ENCODE assay signal across 8 mouse cellular contexts in the genomic region with DNA sequence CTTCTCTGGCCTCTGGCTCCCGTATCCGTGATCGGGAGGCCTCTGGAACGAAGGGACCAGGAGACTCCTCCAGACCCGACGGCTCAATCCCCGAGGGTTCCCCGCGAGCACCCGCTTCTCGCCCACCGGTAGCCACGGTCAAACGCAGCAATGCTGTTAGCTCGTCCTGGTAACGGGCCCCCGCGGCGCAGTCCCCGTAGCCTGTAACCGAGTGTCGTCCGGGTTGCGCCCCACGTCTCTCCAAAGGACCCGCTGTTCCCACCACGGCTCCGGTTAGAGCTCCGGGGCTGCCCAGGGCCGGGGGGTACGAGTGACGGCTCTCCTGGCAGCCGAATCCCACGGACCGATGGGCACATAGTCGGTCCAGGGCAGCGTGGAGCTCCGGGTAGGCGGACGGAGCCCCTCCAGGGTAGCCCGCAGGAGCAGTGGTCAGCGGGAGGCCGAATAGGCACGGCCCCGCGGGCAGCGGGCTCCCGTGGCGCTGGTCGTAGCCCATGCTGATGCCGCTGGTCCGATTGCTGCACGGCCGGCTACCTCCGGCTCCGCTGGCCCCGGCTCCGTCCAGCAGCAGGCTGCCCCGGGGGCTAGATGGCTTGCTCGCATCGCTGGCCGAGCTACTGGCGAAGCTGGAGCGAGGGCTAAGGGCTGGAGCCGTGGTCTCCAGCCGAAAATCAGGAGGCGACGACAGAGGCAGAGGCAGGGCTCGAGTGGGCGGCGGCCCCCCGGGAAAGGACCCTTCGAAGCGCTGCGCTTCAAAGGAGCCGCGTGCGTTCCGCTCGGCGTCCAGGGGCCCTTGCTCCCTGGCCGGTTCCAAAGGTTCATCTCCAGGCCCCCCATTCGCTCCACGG. TPM values are rescaled to one million over a fixed set of nuclear protein-coding genes. Genes with fewer than 3 reads are reported as not detected.
DNase-seq lines count a peak whose midpoint lies in the region; ATAC-seq and TF ChIP-seq lines count a peak whose summit lies in the region.

No protein-coding gene starts in this region.

- H3K4me3 ChIP-seq in bone marrow, adult 2 months (replicated peaks; ENCODE audit: control insufficient read depth, low read depth, low read length), result peak overlapping the region; percentile 45
- H3K4me3 ChIP-seq in heart, embryonic 16.5 days (ENCODE audit: low read length), result peak overlapping the region; percentile 63
- peak overlapping the region; percentile 52 for H3K4me3 ChIP-seq in midbrain, postnatal 0 days (ENCODE audit: low read depth, low read length)

- intact Hi-C loops in left cerebral cortex, postnatal 4 days (cut with DNase I), result no loop called here

- 6% methylated on average over 84 of the region's 84 CpGs for WGBS in bone marrow, adult 2 months
- under 1% methylated on average over 84 of the region's 84 CpGs for WGBS in heart, embryonic 16.5 days
- under 1% methylated on average over 80 of the region's 84 CpGs for WGBS in midbrain, postnatal 0 days

- peak overlapping the region; percentile 88 for H3K9ac ChIP-seq in heart, embryonic 16.5 days (ENCODE audit: low read length)
- peak overlapping the region; percentile 51 for H3K9ac ChIP-seq in midbrain, postnatal 0 days (replicated peaks; ENCODE audit: low read length, poor library complexity, severe bottlenecking)

- H3K9me3 ChIP-seq in heart, embryonic 16.5 days (replicated peaks; ENCODE audit: control insufficient read depth, low read length), result no peaks in the 10 kb centered on the region
- no peaks in the 10 kb centered on the region for H3K9me3 ChIP-seq in midbrain, postnatal 0 days (ENCODE audit: low read length)

- H3K27me3 ChIP-seq in heart, embryonic 16.5 days (ENCODE audit: control insufficient read depth, insufficient read depth, low read length), result no peaks in the 10 kb centered on the region
- peaks cover 36% of the 10 kb centered on the region for H3K27me3 ChIP-seq in midbrain, postnatal 0 days (ENCODE audit: insufficient read depth, low read length)

- H3K36me3 ChIP-seq in heart, embryonic 16.5 days (ENCODE audit: control insufficient read depth, insufficient read depth), result no peaks in the 10 kb centered on the region
- no peaks in the 10 kb centered on the region for H3K36me3 ChIP-seq in midbrain, postnatal 0 days (ENCODE audit: insufficient read depth, low read length)

- ATAC-seq in heart, embryonic 16.5 days (replicated peaks; ENCODE audit: extremely low read depth, insufficient read depth, low FRiP score), result no peak
- ATAC-seq in midbrain, postnatal 0 days (ENCODE audit: low FRiP score), result no peak

- peaks cover 3% of the 10 kb centered on the region; the same call in 1 of the 2 replicates for H3K4me1 ChIP-seq in bone marrow, adult 2 months (ENCODE audit: control insufficient read depth, insufficient read depth, low read length)
- H3K4me1 ChIP-seq in heart, embryonic 16.5 days (ENCODE audit: control insufficient read depth, insufficient read depth, low read length), result peaks cover 43% of the 10 kb centered on the region
- H3K4me1 ChIP-seq in midbrain, postnatal 0 days (ENCODE audit: insufficient read depth, low read length), result 0 out of 2 replicates have a peak, but pooled peaks cover 4% of the 10 kb centered on the region

- DNase-seq in left cerebral cortex, postnatal 4 days, result peak; percentile 21
- DNase-seq in left cerebral cortex, adult 11 months (ENCODE audit: low spot score), result no peak
- peak; percentile 46 to 79 for DNase-seq in kidney, postnatal 25 days
- no peak for DNase-seq in midbrain, postnatal 0 days (ENCODE audit: low spot score)
- no peak for DNase-seq in frontal cortex, postnatal 14 days (ENCODE audit: low spot score in 2 of 2)
- no peak for DNase-seq in spleen, postnatal 36 days (ENCODE audit: low spot score in 2 of 2)

- no peak for TF ChIP-seq CTCF in bone marrow, adult 2 months (IDR thresholded peaks at IDR 0.05; ENCODE audit: control insufficient read depth, insufficient read depth, low read length)
- no peak for TF ChIP-seq CTCF in midbrain, postnatal 0 days (IDR thresholded peaks at IDR 0.05)

- no peak for TF ChIP-seq POLR2A in bone marrow, adult 2 months (IDR thresholded peaks at IDR 0.05; ENCODE audit: borderline replicate concordance, control insufficient read depth, low read depth, low read length)

- H3K4me2 ChIP-seq in heart, embryonic 16.5 days (ENCODE audit: low read depth, low read length), result peak overlapping the region; percentile 86
- peak overlapping the region; percentile 83 for H3K4me2 ChIP-seq in midbrain, postnatal 0 days (ENCODE audit: low read depth, low read length, poor library complexity, severe bottlenecking)

- H3K27ac ChIP-seq in bone marrow, adult 2 months (ENCODE audit: control insufficient read depth, insufficient read depth, low read depth, low read length, poor library complexity), result no peak overlapping the region; the same call in 1 of the 2 replicates
- H3K27ac ChIP-seq in heart, embryonic 16.5 days (ENCODE audit: low read length), result peak overlapping the region; percentile 96
- H3K27ac ChIP-seq in midbrain, postnatal 0 days (ENCODE audit: low read depth, low read length), result no peak overlapping the region

RNA-seq across cellular contexts. Expression of gene Ajuba, which starts 0.9 kb away (rescaled TPM):
- total RNA-seq in left cerebral cortex, postnatal 4 days (2021), result 1 to 10 TPM; 4.2 TPM
- 5.1 TPM in 1 of 2 replicates, not detected in the other for polyA plus RNA-seq in bone marrow, adult 2 months (2011; ENCODE audit: insufficient read depth, insufficient read length, low replicate concordance, missing spikeins)
- 24.9 and 25.5 TPM in 2 replicates for polyA plus RNA-seq in heart, embryonic 16.5 days (2015; fragmentation: Nextera tagmentation; extraction: Ambion mirVana)
- 8.1 and 8.2 TPM in 2 replicates for total RNA-seq in midbrain, postnatal 0 days (2014; rRNA removed)
- polyA plus RNA-seq in midbrain, postnatal 0 days (2015; fragmentation: Nextera tagmentation; extraction: Ambion mirVana), result 3.5 and 3.9 TPM in 2 replicates

RNA-seq across cellular contexts. Expression of gene Haus4, which starts 22.0 kb away (rescaled TPM):
- total RNA-seq in left cerebral cortex, postnatal 4 days (2021), result 1 to 10 TPM; 8.1 to 9.1 TPM
- polyA plus RNA-seq in bone marrow, adult 2 months (2011; ENCODE audit: insufficient read depth, insufficient read length, low replicate concordance, missing spikeins), result 32.6 and 33.5 TPM in 2 replicates
- polyA plus RNA-seq in heart, embryonic 16.5 days (2015; fragmentation: Nextera tagmentation; extraction: Ambion mirVana), result 39.7 and 47.0 TPM in 2 replicates
- 13.3 and 13.7 TPM in 2 replicates for total RNA-seq in midbrain, postnatal 0 days (2014; rRNA removed)
- polyA plus RNA-seq in midbrain, postnatal 0 days (2015; fragmentation: Nextera tagmentation; extraction: Ambion mirVana), result 13.2 and 14.3 TPM in 2 replicates

RNA-seq across cellular contexts. Expression of gene 4931414P19Rik, which starts 29.3 kb away (rescaled TPM):
- total RNA-seq in left cerebral cortex, postnatal 4 days (2021), result 1 to 10 TPM; 3.2 to 4.4 TPM
- 6.6 and 10.2 TPM in 2 replicates for polyA plus RNA-seq in bone marrow, adult 2 months (2011; ENCODE audit: insufficient read depth, insufficient read length, low replicate concordance, missing spikeins)
- polyA plus RNA-seq in heart, embryonic 16.5 days (2015; fragmentation: Nextera tagmentation; extraction: Ambion mirVana), result 6.7 and 7.8 TPM in 2 replicates
- 4.6 and 8.7 TPM in 2 replicates for total RNA-seq in midbrain, postnatal 0 days (2014; rRNA removed)
- 2.2 and 2.8 TPM in 2 replicates for polyA plus RNA-seq in midbrain, postnatal 0 days (2015; fragmentation: Nextera tagmentation; extraction: Ambion mirVana)

RNA-seq across cellular contexts. Expression of gene Psmb5, which starts 41.4 kb away (rescaled TPM):
- total RNA-seq in left cerebral cortex, postnatal 4 days (2021), result 100 to 1,000 TPM; 182 to 197 TPM
- 69.3 and 91.4 TPM in 2 replicates for polyA plus RNA-seq in bone marrow, adult 2 months (2011; ENCODE audit: insufficient read depth, insufficient read length, low replicate concordance, missing spikeins)
- 358 and 367 TPM in 2 replicates for polyA plus RNA-seq in heart, embryonic 16.5 days (2015; fragmentation: Nextera tagmentation; extraction: Ambion mirVana)
- total RNA-seq in midbrain, postnatal 0 days (2014; rRNA removed), result 157 and 197 TPM in 2 replicates
- polyA plus RNA-seq in midbrain, postnatal 0 days (2015; fragmentation: Nextera tagmentation; extraction: Ambion mirVana), result 404 and 427 TPM in 2 replicates

RNA-seq across cellular contexts. Expression of gene Psmb11, which starts 44.8 kb away (rescaled TPM):
- total RNA-seq in left cerebral cortex, postnatal 4 days (2021), result not detected
- 0.47 TPM in 1 of 2 replicates, not detected in the other for polyA plus RNA-seq in bone marrow, adult 2 months (2011; ENCODE audit: insufficient read depth, insufficient read length, low replicate concordance, missing spikeins)
- polyA plus RNA-seq in heart, embryonic 16.5 days (2015; fragmentation: Nextera tagmentation; extraction: Ambion mirVana), result 9.5 and 22.3 TPM in 2 replicates
- total RNA-seq in midbrain, postnatal 0 days (2014; rRNA removed), result not detected in 2 replicates
- 0.27 TPM in 1 of 2 replicates, not detected in the other for polyA plus RNA-seq in midbrain, postnatal 0 days (2015; fragmentation: Nextera tagmentation; extraction: Ambion mirVana)

Comparison
In these comparisons a context has a peak if more than half of its experiments do, and no peak if none do; other contexts are left out.
1. DNase-seq: peak in left cerebral cortex, postnatal 4 days (single experiment) and kidney, postnatal 25 days (2 of 2); none in left cerebral cortex, adult 11 months (single experiment), midbrain, postnatal 0 days (single experiment), frontal cortex, postnatal 14 days (0 of 2) and spleen, postnatal 36 days (0 of 2).
2. Peak in every context shown above with its lines, with median percentiles within 50 percentile points of each other: H3K4me3 ChIP-seq.